Comparison of ENCODE assay signal across 21 mouse cellular contexts in genomic region chr5:138138585-138138984, GRCm38 (mm10). TPM values are rescaled to one million over a fixed set of nuclear protein-coding genes. Genes with fewer than 3 reads are reported as not detected.
DNase-seq lines count a peak whose midpoint lies in the region; ATAC-seq and TF ChIP-seq lines count a peak whose summit lies in the region.
"Had no signal": no experiment of that assay in that cellular context is flagged by ENCODE, and none has a peak within 500 bp of the region (broad histone marks: within the 10 kb centered on the region; RNA-seq: fewer than 3 reads in every experiment).

No protein-coding gene starts in this region.

- 0 out of 2 replicates have a peak, but pooled peaks have one; percentile 9 for ATAC-seq in kidney, embryonic 16.5 days (ENCODE audit: low FRiP score, low TSS enrichment)
- ATAC-seq in kidney, embryonic 15.5 days (replicated peaks; ENCODE audit: low FRiP score): no peak
- peak; percentile 63 to 65; a peak in 3 of 4 replicates for ATAC-seq in hematopoietic stem cell, adult 5-6 weeks (replicated peaks in 1 of 2; ENCODE audit: insufficient read depth in 1 of 2, low FRiP score in 2 of 2, low TSS enrichment in 1 of 2, low read depth in 1 of 2, poor library complexity in 2 of 2, severe bottlenecking in 2 of 2)
- ATAC-seq: hindbrain, embryonic 16.5 days had no signal

- 0 out of 4 replicates have a peak, but pooled peaks of 1 of the 2 experiments have one; percentile 9 for TF ChIP-seq EP300 in MEL (IDR thresholded peaks at IDR 0.05; ENCODE audit: low read depth in 1 of 2, low read length in 2 of 2)

- no peaks in the 10 kb centered on the region for H3K9me3 ChIP-seq in kidney, embryonic 16.5 days (ENCODE audit: low read length)
- no peaks in the 10 kb centered on the region for H3K9me3 ChIP-seq in kidney, embryonic 15.5 days (replicated peaks)
- H3K9me3 ChIP-seq in MEL (replicated peaks; ENCODE audit: insufficient read depth, low read length): no peaks in the 10 kb centered on the region
- H3K9me3 ChIP-seq: forebrain, embryonic 10.5 days; forebrain, embryonic 13.5 days; heart, embryonic 10.5 days; heart, embryonic 15.5 days; hindbrain, embryonic 12.5 days; intestine, embryonic 15.5 days had no signal

- WGBS in kidney, embryonic 16.5 days: 74% methylated on average over 4 of the region's 4 CpGs
- WGBS in kidney, embryonic 15.5 days: 67% methylated on average over 4 of the region's 4 CpGs

- H3K36me3 ChIP-seq in kidney, embryonic 16.5 days (ENCODE audit: insufficient read depth, low read length): peaks cover 27% of the 10 kb centered on the region
- peaks cover 38% of the 10 kb centered on the region for H3K36me3 ChIP-seq in kidney, embryonic 15.5 days
- peaks cover 0 to 18% of the 10 kb centered on the region in 2 experiments; a peak in 2 of 4 replicates for H3K36me3 ChIP-seq in MEL (ENCODE audit: control insufficient read depth in 1 of 2, insufficient read depth in 2 of 2, low read length in 2 of 2)

- H3K9ac ChIP-seq in kidney, embryonic 16.5 days (replicated peaks; ENCODE audit: low read length): no peak overlapping the region
- H3K9ac ChIP-seq in kidney, embryonic 15.5 days: no peak overlapping the region
- no peak overlapping the region; the same call in 1 of the 2 replicates for H3K9ac ChIP-seq in MEL (ENCODE audit: control insufficient read depth, low read depth, low read length, poor library complexity, severe bottlenecking)
- H3K9ac ChIP-seq: forebrain, embryonic 13.5 days; heart, embryonic 15.5 days; hindbrain, embryonic 12.5 days; intestine, embryonic 15.5 days had no signal

- H3K4me2 ChIP-seq in kidney, embryonic 16.5 days (replicated peaks; ENCODE audit: low read depth, low read length): no peak overlapping the region
- no peak overlapping the region for H3K4me2 ChIP-seq in kidney, embryonic 15.5 days
- H3K4me2 ChIP-seq: forebrain, embryonic 13.5 days; heart, embryonic 15.5 days; hindbrain, embryonic 12.5 days; intestine, embryonic 15.5 days had no signal

- no peaks in the 10 kb centered on the region for H3K4me1 ChIP-seq in kidney, embryonic 16.5 days (ENCODE audit: insufficient read depth, low read length)
- no peaks in the 10 kb centered on the region for H3K4me1 ChIP-seq in kidney, embryonic 15.5 days
- peaks cover 5 to 8% of the 10 kb centered on the region in 2 experiments for H3K4me1 ChIP-seq in MEL (ENCODE audit: control insufficient read depth in 1 of 2, insufficient read depth in 2 of 2, low read length in 2 of 2)
- H3K4me1 ChIP-seq: forebrain, embryonic 10.5 days; forebrain, embryonic 13.5 days; heart, embryonic 10.5 days; heart, embryonic 15.5 days; hindbrain, embryonic 12.5 days had no signal

- no peak overlapping the region for H3K4me3 ChIP-seq in kidney, embryonic 16.5 days (ENCODE audit: low read length)
- H3K4me3 ChIP-seq in kidney, embryonic 15.5 days (replicated peaks): no peak overlapping the region
- H3K4me3 ChIP-seq in MEL (ENCODE audit: control insufficient read depth in 1 of 2, insufficient read depth in 1 of 2, low read depth in 2 of 2, low read length in 2 of 2): no peak overlapping the region
- H3K4me3 ChIP-seq: forebrain, embryonic 10.5 days; forebrain, embryonic 13.5 days; heart, adult 2 months; heart, embryonic 10.5 days; heart, embryonic 15.5 days; hindbrain, embryonic 12.5 days; intestine, embryonic 15.5 days had no signal

- DNase-seq in 416B (ENCODE audit: low read depth) (peak; percentile 36), MEL (ENCODE audit: low read depth, low spot score) (peak; percentile 71)
- no peak for DNase-seq in heart, postnatal 4 days
- DNase-seq in thymus, postnatal 10 days (ENCODE audit: low spot score in 2 of 2): no peak
- no peak for DNase-seq in lung, adult 18-20 months
- DNase-seq: cerebellum, adult 11-12 months; cerebellum, adult 8-10 months; gastrocnemius, postnatal 25 days; heart, adult 2 months; kidney, adult 11 months had no signal

- H3K27me3 ChIP-seq in kidney, embryonic 16.5 days (ENCODE audit: insufficient read depth, low read length): no peaks in the 10 kb centered on the region
- H3K27me3 ChIP-seq in kidney, embryonic 15.5 days: no peaks in the 10 kb centered on the region
- H3K27me3 ChIP-seq in MEL (ENCODE audit: control insufficient read depth in 1 of 2, insufficient read depth in 2 of 2, low read length in 2 of 2): no peaks in the 10 kb centered on the region
- H3K27me3 ChIP-seq: forebrain, embryonic 13.5 days; heart, embryonic 15.5 days; hindbrain, embryonic 12.5 days; intestine, embryonic 15.5 days; Patski had no signal

- TF ChIP-seq RAD21 in MEL (IDR thresholded peaks at IDR 0.05; ENCODE audit: low read depth, low read length): no peak

- no peaks in the 10 kb centered on the region for H3K79me2 ChIP-seq in MEL (ENCODE audit: control insufficient read depth, insufficient read depth, low read length, poor library complexity)

- H3K27ac ChIP-seq in kidney, embryonic 16.5 days (ENCODE audit: low read length): no peak overlapping the region
- no peak overlapping the region for H3K27ac ChIP-seq in kidney, embryonic 15.5 days
- no peak overlapping the region for H3K27ac ChIP-seq in MEL (ENCODE audit: control insufficient read depth, low read depth, low read length)
- H3K27ac ChIP-seq: forebrain, embryonic 10.5 days; forebrain, embryonic 13.5 days; heart, adult 2 months; heart, embryonic 10.5 days; heart, embryonic 15.5 days; hindbrain, embryonic 12.5 days; intestine, embryonic 15.5 days had no signal

- TF ChIP-seq POLR2A in MEL (IDR thresholded peaks at IDR 0.05; ENCODE audit: control insufficient read depth in 1 of 2, insufficient read depth in 1 of 2, low read depth in 1 of 2, low read length in 2 of 2, poor library complexity in 1 of 2): no peak

- no peak for TF ChIP-seq CTCF in MEL (IDR thresholded peaks at IDR 0.05 in 2 of 3, conservative IDR thresholded peaks at IDR 0.05 in 1 of 3; ENCODE audit: control insufficient read depth in 1 of 3, insufficient read depth in 1 of 3, low read depth in 2 of 3, low read length in 3 of 3, poor library complexity in 1 of 3, severe bottlenecking in 1 of 3)

TF ChIP-seq in MEL, 35 proteins besides CTCF, POLR2A, EP300 and RAD21:
- TF ChIP-seq ETS1 (IDR thresholded peaks at IDR 0.05; ENCODE audit: low read depth, low read length): no peak
- 0 out of 2 replicates have a peak, but pooled peaks have one; percentile 37 for TF ChIP-seq MYC (IDR thresholded peaks at IDR 0.05; ENCODE audit: low read depth, low read length)
- TF ChIP-seq ZNF384 (IDR thresholded peaks at IDR 0.05; ENCODE audit: low read depth, low read length): peak; percentile 71
- 0 out of 2 replicates have a peak, but pooled peaks have one; percentile 30 for TF ChIP-seq BHLHE40 (IDR thresholded peaks at IDR 0.05; ENCODE audit: borderline replicate concordance, low read depth, low read length)
- 0 out of 2 replicates have a peak, but pooled peaks have one; percentile 19 for TF ChIP-seq NELFE (IDR thresholded peaks at IDR 0.05; ENCODE audit: low read depth, low read length)

RNA-seq across cellular contexts. Expression of gene Zfp113, which starts 17.0 kb away (rescaled TPM):
- 22.1 and 29.5 TPM in 2 replicates for polyA plus RNA-seq in kidney, embryonic 16.5 days (2015; fragmentation: Nextera tagmentation; extraction: Ambion mirVana)
- polyA plus RNA-seq in kidney, embryonic 15.5 days (2015; fragmentation: Nextera tagmentation; extraction: Ambion mirVana): 23.2 and 26.4 TPM in 2 replicates
- total RNA-seq in MEL (2012; rRNA removed): 5.4 and 6.9 TPM in 2 replicates
- polyA plus RNA-seq in MEL (2012; ENCODE audit: insufficient read depth in 1 of 2, insufficient read length in 2 of 2, low read depth in 1 of 2, low replicate concordance in 2 of 2, missing spikeins in 1 of 2): 1 to 10 TPM in 1 of 2 experiments, not detected in 1; 6.8 TPM
- total RNA-seq in hematopoietic stem cell, adult 5-6 weeks (2017): 14.4 and 16.0 TPM in 2 replicates
- 10 to 100 TPM in 1 of 2 experiments, 1 to 10 TPM in 1; 7.6 to 10.6 TPM for total RNA-seq in heart, postnatal 4 days (2021)

RNA-seq across cellular contexts. Expression of gene Zscan21, which starts 21.9 kb away (rescaled TPM):
- polyA plus RNA-seq in kidney, embryonic 16.5 days (2015; fragmentation: Nextera tagmentation; extraction: Ambion mirVana): 73.4 and 76.4 TPM in 2 replicates
- 61.4 and 64.6 TPM in 2 replicates for polyA plus RNA-seq in kidney, embryonic 15.5 days (2015; fragmentation: Nextera tagmentation; extraction: Ambion mirVana)
- total RNA-seq in MEL (2012; rRNA removed): 7.6 and 9.0 TPM in 2 replicates
- polyA plus RNA-seq in MEL (2012; ENCODE audit: insufficient read depth in 1 of 2, insufficient read length in 2 of 2, low read depth in 1 of 2, low replicate concordance in 2 of 2, missing spikeins in 1 of 2): 10 to 100 TPM in 1 of 2 experiments, not detected in 1; 10.5 TPM
- total RNA-seq in hematopoietic stem cell, adult 5-6 weeks (2017): 17.3 and 18.4 TPM in 2 replicates
- total RNA-seq in heart, postnatal 4 days (2021): 10 to 100 TPM; 20.8 to 22.7 TPM

RNA-seq across cellular contexts. Expression of gene Cops6, which starts 22.3 kb away (rescaled TPM):
- 348 and 375 TPM in 2 replicates for polyA plus RNA-seq in kidney, embryonic 16.5 days (2015; fragmentation: Nextera tagmentation; extraction: Ambion mirVana)
- polyA plus RNA-seq in kidney, embryonic 15.5 days (2015; fragmentation: Nextera tagmentation; extraction: Ambion mirVana): 306 and 316 TPM in 2 replicates
- total RNA-seq in MEL (2012; rRNA removed): 52.6 and 63.7 TPM in 2 replicates
- polyA plus RNA-seq in MEL (2012; ENCODE audit: insufficient read depth in 1 of 2, insufficient read length in 2 of 2, low read depth in 1 of 2, low replicate concordance in 2 of 2, missing spikeins in 1 of 2): 100 to 1,000 TPM in 1 of 2 experiments, not detected in 1; 152 TPM
- 32.6 and 52.6 TPM in 2 replicates for total RNA-seq in hematopoietic stem cell, adult 5-6 weeks (2017)
- total RNA-seq in heart, postnatal 4 days (2021): 100 to 1,000 TPM; 134 to 143 TPM

RNA-seq across cellular contexts. Expression of gene Ap4m1, which starts 33.2 kb away (rescaled TPM):
- 26.1 and 29.5 TPM in 2 replicates for polyA plus RNA-seq in kidney, embryonic 16.5 days (2015; fragmentation: Nextera tagmentation; extraction: Ambion mirVana)
- 24.2 and 28.2 TPM in 2 replicates for polyA plus RNA-seq in kidney, embryonic 15.5 days (2015; fragmentation: Nextera tagmentation; extraction: Ambion mirVana)
- total RNA-seq in MEL (2012; rRNA removed): 19.1 and 22.2 TPM in 2 replicates
- polyA plus RNA-seq in MEL (2012; ENCODE audit: insufficient read depth in 1 of 2, insufficient read length in 2 of 2, low read depth in 1 of 2, low replicate concordance in 2 of 2, missing spikeins in 1 of 2): 10 to 100 TPM in 1 of 2 experiments, not detected in 1; 38.5 TPM
- total RNA-seq in hematopoietic stem cell, adult 5-6 weeks (2017): 34.8 and 50.0 TPM in 2 replicates
- total RNA-seq in heart, postnatal 4 days (2021): 10 to 100 TPM; 14.0 to 16.7 TPM

RNA-seq across cellular contexts. Expression of gene Mcm7, which starts 33.6 kb away (rescaled TPM):
- polyA plus RNA-seq in kidney, embryonic 16.5 days (2015; fragmentation: Nextera tagmentation; extraction: Ambion mirVana): 223 and 230 TPM in 2 replicates
- polyA plus RNA-seq in kidney, embryonic 15.5 days (2015; fragmentation: Nextera tagmentation; extraction: Ambion mirVana): 211 and 225 TPM in 2 replicates
- total RNA-seq in MEL (2012; rRNA removed): 202 TPM in 2 replicates
- 100 to 1,000 TPM; 255 to 565 TPM for polyA plus RNA-seq in MEL (2012; ENCODE audit: insufficient read depth in 1 of 2, insufficient read length in 2 of 2, low read depth in 1 of 2, low replicate concordance in 2 of 2, missing spikeins in 1 of 2)
- 449 and 495 TPM in 2 replicates for total RNA-seq in hematopoietic stem cell, adult 5-6 weeks (2017)
- total RNA-seq in heart, postnatal 4 days (2021): 10 to 100 TPM; 80.5 to 86.4 TPM

Comparison
In these comparisons a context has a peak if more than half of its experiments do, and no peak if none do; other contexts are left out.
1. DNase-seq: peak in 416B (single experiment) and MEL (single experiment); none in heart, postnatal 4 days (single experiment), thymus, postnatal 10 days (0 of 2) and lung, adult 18-20 months (0 of 2).